Mouse (Mus musculus) kidney, adult 11 months (tissue): ENCODE results near the gene Vmn1r1.
"Not testable (repeated sequence)": the region's sequence is repeated elsewhere in the genome, so short reads cannot be mapped to it uniquely, and the experiment has no call there.

Experiments used
- DNase-seq: peaks from one replicate; pipeline ENCODE4 v3.0.0; 2022

Vmn1r1 gene

GRCm38 (mm10) chr1:182164386-182164785 lies at the start of gene Vmn1r1:
Gene Vmn1r1 (minus strand): TSS chr1:182164486.
- no peak for DNase-seq

- no peak for DNase-seq
Observed at GRCm38 (mm10) chr1:182210322-182210721, 46.0 kb upstream of the Vmn1r1 start.

DNA sequence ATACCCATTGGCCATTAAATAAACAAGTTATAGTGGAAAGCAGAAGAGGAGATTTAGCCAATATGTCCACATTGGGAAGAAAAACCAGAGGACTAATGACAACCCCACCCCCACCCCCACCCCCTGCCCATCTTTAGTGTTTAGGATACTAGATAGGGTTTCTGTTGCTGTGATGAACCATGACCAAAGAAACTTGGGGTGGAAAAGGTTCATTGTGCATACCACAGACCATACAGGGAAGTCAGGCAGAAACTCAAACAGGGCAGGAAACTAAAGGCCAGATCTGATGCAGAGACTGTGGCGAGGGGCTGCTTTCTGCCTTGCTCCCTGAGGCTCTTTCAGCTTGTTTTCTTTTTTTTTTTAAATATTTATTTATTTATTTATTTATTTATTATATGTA lies 28.3 kb upstream of the Vmn1r1 start:
- no peak for DNase-seq

DNA sequence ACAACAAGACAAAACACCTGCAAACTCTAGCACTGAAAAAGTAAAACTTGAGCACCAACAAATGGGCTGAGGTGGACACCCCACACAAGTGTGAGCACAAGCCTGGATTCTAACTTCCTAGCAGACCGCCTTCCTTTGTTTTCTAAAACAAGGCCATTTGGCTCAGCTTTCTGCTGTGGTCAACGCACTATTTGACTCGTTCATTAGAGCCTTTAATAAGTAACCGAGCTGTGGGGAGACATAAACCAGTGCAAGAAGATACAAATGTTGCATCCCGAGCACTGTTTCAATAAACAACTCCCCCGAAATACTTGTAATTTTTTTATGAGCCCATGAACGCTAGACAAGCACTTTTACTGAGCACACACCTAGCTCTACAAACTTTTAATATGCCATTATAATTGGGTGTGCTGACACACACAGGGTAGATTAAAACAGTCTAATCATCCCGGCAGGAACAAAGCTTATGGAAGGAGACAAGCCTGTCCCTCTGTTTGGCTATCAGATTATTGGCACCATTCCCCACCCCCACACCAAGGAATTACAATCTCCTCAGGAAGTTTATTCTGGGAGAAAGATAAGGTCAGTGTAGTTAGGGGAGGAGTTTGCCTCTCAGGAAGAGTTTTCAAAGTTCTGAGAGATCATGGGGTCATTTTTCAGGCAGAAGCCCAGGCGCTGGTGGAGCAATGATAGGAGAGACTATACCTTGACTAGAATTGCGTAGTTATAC lies 27.7 kb upstream of the Vmn1r1 start:
- DNase-seq, result no peak

DNA sequence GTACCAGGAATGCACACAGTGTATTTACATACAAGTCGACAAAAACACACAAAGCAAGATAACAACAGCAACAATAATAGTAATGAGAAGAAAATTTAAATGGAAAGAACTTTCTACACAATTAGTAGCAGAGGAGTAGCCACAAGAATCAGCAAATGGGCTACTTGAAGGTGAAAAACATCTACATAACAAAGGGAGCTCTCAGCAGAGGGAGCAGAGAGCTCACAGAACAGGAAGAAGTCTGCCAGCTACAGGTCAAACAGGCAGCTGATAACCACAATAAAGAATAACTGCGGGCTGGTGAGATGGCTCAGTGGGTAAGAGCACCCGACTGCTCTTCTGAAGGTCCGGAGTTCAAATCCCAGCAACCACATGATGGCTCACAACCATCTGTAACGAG lies 26.9 kb upstream of the Vmn1r1 start:
- no peak for DNase-seq

- no peak for DNase-seq
Observed at GRCm38 (mm10) chr1:182189669-182190440, 25.6 kb upstream of the Vmn1r1 start.

GRCm38 (mm10) chr1:182182449-182182848 lies 18.2 kb upstream of the Vmn1r1 start:
- DNase-seq, result not testable (repeated sequence)

DNA sequence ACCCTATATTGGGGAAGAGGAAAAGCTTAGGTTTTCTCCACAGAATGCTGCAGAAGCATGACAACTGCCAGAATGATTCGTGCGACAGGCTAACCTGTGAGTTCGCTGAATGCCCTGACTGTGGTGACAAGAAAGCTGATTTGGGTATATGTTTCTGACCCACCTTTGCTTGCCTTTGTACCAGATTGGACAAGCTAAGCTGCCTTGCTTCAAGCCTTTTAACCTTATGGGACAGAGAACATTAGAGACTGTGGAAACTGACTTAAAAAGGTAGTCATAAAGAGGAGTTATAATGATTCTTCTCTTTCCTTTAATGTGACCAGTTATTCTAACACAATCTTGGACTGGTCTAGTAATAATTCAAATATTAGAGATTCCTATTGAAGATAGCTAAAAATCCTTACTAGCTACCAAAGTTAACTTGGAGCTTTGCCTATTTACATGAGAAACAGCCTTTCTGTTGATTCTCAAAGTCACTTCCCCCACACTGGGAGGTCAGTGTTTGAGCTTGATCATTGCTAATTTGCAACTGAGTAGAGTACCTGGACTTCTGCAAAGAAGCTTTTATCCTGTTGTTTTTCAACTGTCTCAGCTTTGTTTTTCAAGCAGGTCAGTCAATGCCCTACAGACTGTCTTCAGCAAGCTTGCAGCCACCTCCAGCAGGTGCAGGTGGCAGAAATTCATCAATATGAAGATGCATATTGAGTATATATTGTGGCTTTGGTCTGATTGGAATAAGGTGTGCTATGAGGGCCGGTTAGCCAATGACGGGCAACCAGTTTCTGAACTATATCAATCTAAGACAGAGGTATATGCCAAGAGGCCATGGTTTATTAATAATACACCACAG lies 17.4 kb upstream of the Vmn1r1 start:
- DNase-seq, result no peak

- not testable (repeated sequence) for DNase-seq
Observed at GRCm38 (mm10) chr1:182176985-182177384, 12.7 kb upstream of the Vmn1r1 start.

GRCm38 (mm10) chr1:182170206-182170605 lies 5.9 kb upstream of the Vmn1r1 start:
- DNase-seq, result not testable (repeated sequence)

DNA sequence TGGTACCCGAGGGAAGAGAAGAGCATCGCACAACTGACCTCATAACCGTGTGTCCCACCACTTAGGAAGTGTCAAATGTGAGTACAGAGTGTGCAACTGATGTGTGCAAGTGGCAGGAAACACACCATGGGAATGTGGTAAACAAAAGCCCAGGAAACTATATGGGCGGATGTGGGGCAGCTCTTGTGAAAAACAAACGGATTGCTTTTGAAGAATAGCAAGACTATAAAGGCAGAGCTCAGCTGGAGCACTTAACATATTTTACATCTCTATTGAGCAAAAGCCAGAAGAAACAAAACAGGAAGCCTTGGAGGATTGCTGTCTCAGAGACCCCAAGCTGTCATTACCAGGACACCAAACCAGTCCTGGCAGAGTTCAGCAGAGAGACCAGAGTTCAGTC lies 1.3 kb downstream of the Vmn1r1 start:
- no peak for DNase-seq

DNA sequence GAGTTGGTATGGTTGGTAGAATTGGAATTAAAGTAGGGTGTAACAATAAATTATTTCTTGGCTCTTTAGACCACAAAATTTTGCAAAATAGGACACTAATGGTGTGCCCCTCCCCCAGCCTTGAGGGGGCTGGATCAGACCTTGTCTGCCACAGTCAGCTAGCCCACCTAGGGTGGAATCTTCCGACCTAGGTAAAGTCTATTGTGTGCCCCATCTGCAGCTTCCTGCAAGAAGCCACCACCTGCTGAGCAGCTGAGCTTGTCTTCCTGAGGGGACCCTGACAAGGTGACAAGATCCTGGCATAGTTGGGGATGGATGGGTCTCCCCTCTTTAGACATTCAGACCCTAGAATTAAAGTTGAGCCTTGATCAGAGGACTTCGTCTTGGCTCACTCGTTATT lies 4.7 kb downstream of the Vmn1r1 start:
- no peak for DNase-seq

DNA sequence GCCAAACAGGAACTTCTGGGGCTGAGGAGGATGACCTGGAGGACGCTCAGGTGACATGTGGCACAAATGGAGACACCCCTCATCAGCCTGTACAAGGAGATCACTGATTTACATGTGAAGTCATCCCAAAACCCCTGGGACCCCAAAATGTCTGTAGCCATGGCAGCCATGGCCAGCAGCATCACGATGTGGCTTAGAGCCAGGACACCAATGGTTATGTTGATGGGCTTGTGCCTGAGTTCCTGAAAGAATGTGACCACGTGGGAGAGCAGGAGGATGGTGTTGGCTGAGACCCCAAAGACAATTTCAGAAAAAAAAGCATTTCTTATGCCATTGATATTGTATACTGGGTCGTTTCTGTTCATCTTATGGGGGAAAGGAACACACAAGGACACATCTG lies 6.6 kb downstream of the Vmn1r1 start:
- DNase-seq, result no peak

DNA sequence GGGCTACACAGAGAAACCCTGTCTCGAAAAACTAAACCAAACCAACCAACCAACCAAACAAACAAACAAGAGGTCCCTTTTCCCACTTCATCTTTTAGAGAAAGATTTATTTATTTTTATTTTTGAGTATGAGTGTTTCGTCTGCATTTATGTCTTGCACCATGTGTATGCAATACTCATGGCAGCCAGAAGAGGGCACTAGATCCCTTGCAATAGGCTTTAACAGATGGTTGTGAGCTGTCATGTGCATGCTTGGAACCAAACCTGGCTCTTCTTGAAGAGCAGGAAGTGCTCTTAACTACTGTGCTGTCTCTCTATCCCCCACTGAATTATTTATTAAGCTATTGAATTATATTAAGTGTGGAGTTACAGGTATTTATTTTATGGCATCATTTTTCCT lies 14.3 kb downstream of the Vmn1r1 start:
- no peak for DNase-seq

DNA sequence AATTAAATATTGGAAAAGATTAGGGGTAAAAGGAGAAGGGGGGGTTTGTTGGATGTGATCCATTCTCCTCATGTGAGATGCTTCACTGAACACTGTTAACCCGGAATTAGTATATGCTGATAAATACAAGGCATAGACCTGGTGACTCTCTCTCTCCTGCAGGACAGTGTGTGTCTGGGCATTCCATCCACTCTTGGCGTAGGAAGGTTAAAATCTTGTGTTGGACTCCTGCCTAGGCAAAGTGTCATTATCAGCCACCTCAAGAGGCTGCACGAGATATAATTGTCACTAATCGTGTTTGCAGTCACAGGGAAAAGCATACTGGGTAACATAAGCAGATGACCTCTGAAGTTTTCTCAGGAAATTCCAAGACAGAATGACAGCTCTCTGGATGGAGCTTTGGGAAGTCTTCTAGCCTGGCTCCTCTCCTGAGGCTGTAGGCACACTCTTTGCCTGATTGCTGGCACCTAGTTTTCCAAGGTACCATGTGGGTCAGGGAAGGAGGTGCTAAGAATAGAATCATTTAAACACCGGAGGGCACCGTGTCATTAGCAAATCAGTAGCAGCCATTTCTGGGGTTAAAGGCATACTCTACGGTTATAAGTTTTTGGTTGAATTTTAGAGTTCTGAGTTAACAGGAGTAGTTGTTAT lies 15.3 kb downstream of the Vmn1r1 start:
- DNase-seq, result no peak

DNA sequence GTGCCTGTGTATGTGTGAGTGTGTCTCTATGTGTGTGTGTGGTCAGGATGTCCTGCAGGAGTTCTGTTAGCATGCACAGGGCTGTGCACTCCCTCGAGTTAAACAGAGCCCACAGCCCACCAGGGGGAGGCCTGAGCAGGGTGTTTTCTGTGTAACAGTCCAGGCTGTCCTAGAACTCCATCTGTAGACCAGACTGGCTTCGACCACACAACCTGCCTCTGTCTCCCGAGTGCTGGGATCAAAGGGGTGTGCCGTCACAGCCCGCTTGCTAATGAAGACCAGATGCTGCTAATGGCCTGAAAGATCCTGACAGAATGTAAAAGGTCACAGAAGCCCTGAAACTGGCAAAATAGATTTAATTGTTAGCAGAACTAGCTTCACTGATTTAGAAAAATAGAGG lies 18.7 kb downstream of the Vmn1r1 start:
- no peak for DNase-seq

GRCm38 (mm10) chr1:182143288-182143687 lies 21.0 kb downstream of the Vmn1r1 start:
- DNase-seq, result no peak

DNA sequence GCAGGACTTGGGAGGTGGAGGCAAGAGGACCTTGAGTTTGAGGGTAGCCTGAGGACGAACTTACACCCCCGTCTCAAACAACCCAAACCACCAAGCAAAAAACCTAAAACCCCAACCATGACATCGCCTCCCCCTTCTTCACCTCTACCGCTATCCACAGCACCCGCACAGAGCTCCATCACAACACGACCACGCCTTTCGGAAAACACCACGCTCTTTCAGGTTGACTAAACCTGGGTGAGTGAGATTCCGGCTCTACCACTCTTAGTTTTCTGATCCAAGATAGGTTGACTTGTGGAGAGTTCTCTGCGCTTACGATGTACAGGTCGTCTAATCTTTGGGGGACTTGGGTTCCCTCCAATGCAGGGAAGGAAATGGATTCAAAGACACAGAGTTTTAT lies 21.6 kb downstream of the Vmn1r1 start:
- DNase-seq, result no peak

- DNase-seq, result peak; percentile 67
Observed at GRCm38 (mm10) chr1:182140370-182140769, 23.9 kb downstream of the Vmn1r1 start.

- no peak for DNase-seq
Observed at GRCm38 (mm10) chr1:182139937-182140336, 24.3 kb downstream of the Vmn1r1 start.

GRCm38 (mm10) chr1:182138172-182138571 lies 26.1 kb downstream of the Vmn1r1 start:
- DNase-seq, result no peak

DNA sequence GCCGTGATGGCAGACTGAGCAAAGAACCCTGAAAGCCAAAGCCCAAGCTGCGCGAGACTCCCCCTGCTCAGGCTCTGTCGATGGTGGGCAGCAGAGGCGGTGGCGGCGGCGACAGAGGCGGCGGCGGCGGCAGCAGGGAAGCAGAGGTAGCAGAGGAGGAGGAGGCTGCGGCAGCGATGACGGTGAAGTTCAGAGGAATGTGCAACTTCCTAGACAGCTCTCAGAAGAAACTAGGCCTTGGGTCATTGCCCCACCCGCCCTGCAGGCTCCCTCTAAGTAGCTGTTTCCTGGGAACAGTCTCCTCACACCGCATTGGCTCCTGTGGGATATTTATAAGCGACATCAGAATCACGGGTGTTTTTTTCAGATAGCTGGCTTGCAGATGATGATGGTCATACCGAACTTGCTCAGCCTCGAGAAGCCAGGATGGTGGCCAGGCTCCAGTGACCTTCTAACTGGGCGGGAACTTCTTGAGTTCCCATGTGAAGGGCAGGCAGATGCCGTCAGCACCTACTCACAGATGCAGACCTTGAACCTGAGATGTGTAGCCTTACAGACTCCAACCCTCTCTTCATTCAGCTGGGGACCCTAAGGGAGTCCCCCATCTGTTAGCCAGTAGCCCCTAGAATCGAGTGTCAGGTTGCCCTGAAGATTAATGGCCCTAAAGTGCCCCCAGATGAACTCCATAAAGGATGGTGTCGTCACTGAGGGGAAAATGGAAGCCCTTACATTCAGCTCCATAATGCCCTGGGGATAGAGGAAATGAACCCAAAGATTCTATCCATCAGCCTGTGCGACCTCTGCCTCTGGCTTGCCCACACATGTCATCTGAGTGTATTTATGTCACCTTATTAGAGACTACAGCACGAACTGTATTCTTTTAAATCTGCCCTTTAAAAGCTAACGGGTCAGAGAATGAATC lies 26.8 kb downstream of the Vmn1r1 start:
- DNase-seq, result no peak
